Mouse (Mus musculus): ENCODE data around the gene Hnrnpll. TPM values are rescaled to one million over a fixed set of nuclear protein-coding genes. Genes with fewer than 3 reads are reported as not detected.

Hnrnpll gene
- 10.1 and 13.8 TPM in 2 replicates for polyA plus RNA-seq (2012; rRNA removed)

DNA sequence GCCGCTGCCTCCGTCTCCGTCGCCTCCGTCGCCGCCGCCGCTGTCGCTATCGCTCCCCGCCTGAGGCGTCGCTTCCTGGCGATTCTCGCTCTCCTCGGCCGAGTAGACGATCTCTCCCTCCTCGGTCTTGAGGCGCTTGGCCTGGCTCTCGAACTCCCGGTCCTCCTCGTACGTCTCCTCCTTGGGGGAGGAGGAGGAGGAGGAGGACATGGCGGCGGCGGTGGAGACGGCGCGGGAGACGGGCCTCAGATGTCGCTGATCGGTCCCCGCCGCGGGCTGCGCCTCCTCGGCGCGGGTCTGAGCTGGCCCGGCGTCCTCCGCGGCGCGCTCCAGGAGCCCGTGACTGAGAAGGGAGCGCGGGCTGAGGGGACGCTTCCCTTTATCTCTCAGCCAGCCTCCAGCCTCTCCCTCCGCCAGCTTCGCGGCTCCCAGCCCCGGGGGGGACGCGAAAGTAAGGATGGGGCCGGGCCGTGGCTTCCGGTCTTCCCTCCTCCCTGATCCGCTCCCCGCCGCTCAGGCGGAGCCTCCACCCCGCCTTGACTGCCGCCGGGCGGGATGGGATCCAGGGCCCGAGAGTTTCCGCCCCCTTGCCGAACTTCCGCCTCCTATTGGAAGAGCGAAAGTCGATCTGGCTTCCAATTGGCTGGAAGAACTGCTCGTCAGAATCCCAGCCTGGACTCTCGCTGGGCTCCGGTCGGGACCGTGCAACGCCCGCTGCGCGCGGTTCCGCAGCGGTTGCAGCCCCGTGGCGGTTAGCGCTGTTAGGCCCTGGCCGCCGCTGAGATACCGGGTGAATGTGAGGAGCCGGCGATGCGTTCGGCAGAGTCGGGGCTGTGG lies at the start of gene Hnrnpll:
Gene Hnrnpll, minus strand, starts transcription at position 552 of the 837 bp plus-strand sequence.
- DNase-seq (ENCODE audit: low read depth, low spot score) = peak; percentile 99
- WGBS = under 1% methylated on average over 96 of the region's 97 CpGs

GRCm38 (mm10) chr17:80105348-80105978 lies 43.3 kb upstream of the Hnrnpll start:
- no peak for DNase-seq (ENCODE audit: low read depth, low spot score)
- 73% methylated on average over 10 of the region's 10 CpGs for WGBS

- 76% methylated on average over 6 of the region's 6 CpGs for WGBS
- no peak for DNase-seq (ENCODE audit: low read depth, low spot score)
Observed at GRCm38 (mm10) chr17:80099823-80100222, 37.7 kb upstream of the Hnrnpll start.

- no peak for DNase-seq (ENCODE audit: low read depth, low spot score)
- 40% methylated on average over 2 of the region's 2 CpGs for WGBS
Observed at GRCm38 (mm10) chr17:80097221-80097620, 35.1 kb upstream of the Hnrnpll start.

DNA sequence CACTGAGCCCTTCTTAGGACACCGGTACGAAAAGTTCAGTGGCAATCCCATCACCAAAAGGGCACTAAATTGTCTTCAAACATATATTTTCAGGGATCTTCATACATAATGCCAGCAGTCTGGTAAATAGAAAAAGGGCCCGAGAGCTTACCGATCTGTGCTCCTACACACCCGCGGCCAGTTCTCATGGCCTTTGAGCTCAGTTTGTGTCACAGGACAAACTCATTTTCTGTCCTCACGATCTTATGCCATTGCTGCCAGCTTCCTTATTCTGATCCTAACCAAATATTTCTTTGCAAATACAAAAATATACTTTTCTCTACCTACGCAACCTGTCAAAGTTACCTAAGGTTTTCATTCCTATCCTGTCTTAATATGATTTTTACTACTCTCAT lies 34.6 kb upstream of the Hnrnpll start:
- 43% methylated on average over 8 of the region's 8 CpGs for WGBS

DNA sequence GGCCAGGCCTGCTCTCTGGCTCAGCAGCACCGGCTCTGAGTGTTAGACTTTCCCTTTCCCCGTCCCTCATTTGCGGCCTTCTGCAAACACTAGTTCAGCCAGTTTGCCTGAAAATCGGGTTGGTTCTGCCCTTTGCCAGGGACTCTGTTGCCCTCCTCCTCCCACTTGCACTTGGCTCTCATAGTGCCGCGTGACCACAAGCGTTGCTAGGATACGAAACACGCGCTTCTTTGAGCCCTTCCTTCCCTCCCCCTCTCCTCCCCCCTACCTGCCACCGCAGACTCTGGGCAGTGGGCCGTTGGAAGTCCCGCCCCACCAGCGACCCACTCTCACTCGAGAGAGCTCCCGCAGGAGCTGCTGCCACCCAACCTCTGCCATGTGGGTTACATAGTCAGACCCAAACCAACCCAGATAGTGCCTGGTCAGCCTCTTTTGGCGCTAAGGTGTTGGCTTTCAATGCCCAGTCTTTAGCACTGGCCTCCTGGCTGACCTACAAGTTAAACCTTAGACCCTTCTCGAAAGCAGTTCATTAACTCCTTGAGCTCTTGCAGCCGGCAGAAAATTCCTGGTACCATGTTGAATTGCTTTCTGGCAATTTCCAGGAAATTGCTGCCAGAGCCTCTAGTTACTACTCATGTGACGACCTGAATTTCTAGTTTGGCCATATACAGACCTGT lies 34.0 kb upstream of the Hnrnpll start:
- WGBS = 11% methylated on average over 20 of the region's 20 CpGs
- peak; percentile 64 for DNase-seq (ENCODE audit: low read depth, low spot score)

More for the DNA sequence above, 34.6 kb upstream of the Hnrnpll start:
- DNase-seq (ENCODE audit: low read depth, low spot score) = no peak

DNA sequence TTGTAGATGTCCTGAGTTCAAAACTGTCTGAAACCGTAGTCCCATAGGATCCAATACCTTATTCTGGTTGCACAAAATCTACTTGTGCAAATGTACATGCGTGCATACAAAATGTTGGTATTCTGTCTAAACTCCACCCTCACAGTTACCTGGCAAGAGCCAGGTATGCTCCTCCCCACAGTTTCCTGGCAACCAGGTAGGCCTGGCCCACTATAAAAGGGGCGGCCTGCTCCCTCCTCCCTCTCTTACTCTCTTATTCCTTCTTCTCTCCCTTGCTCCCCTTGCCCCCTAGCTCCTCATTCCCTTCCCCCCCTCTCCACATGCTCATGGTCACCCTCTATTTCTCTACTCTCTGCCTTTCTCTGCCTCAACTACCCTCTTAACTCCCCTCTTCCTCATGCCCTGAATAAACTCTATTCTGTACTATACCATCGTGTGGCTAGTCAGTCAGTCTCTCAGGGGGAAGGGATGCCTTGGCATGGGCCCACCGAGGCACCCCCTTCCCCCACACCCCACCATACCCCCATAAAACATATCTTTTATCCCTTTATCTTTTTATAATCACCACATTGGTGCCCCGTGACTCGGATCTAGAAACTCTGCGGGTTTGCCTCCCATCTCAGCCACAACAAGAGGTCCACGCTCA lies 33.2 kb upstream of the Hnrnpll start:
- 42% methylated on average over 9 of the region's 9 CpGs for WGBS

DNA sequence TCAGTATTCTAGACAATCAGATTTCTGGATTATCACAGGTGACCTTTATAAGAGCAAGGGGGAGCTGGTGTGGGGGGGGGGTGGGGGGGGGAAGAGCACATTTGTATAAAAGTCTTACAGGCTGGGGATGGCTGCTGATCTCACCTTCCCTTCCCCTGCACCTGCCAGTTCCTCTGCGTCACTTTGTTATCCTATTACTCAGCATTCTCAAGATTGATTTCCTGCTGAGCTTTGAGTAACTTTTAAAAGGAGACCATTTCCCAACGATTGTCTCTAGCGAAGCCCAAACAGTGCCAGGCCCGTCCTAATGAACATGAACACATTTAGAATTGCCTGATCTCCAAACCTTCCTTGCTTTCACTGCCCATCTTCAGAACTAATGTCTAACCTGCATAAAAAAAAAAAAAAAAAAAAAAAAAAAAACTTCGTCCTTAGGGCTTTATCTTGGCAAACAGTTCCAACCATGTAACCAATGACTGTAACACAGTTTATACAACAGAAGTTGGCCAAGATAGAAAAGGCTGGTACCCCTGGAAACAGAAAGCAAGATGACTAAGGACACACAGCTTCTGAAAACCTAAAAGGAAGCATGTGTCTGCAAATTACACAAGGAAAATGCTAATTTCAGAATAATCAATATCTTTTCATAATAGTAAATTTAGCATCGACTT lies 29.9 kb upstream of the Hnrnpll start:
- no peak for DNase-seq (ENCODE audit: low read depth, low spot score)
- WGBS = 35% methylated on average over 6 of the region's 6 CpGs

More for the DNA sequence above, 33.2 kb upstream of the Hnrnpll start:
- DNase-seq (ENCODE audit: low read depth, low spot score) = no peak

GRCm38 (mm10) chr17:80090551-80090950 lies 28.4 kb upstream of the Hnrnpll start:
- no peak for DNase-seq (ENCODE audit: low read depth, low spot score)
- 41% methylated on average over 4 of the region's 4 CpGs for whole genome bisulfite sequencing

DNA sequence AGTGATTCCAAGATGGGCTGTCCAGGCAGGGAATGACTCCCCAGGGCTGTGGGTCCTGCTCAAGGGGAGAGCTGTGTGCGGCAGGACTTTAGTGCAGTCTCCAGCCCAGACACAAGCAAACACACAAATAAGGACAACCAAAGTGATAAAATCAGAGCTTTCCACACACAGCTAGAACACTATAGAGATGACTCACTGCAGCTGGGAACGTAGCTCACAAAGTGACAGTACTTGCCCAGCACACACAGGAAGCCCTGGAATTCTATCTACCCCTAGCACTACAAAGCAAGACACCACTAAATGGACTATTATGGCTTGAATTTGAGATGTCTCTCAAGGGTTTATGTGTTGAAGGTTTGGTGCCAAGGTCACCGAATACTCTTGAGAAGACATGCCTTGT lies 26.0 kb upstream of the Hnrnpll start:
- DNase-seq (ENCODE audit: low read depth, low spot score) = no peak
- WGBS = 85% methylated on average over 3 of the region's 3 CpGs

GRCm38 (mm10) chr17:80086591-80086990 lies 24.5 kb upstream of the Hnrnpll start:
- DNase-seq (ENCODE audit: low read depth, low spot score) = no peak
- WGBS = 87% methylated on average over 11 of the region's 11 CpGs

- 43% methylated on average over 9 of the region's 9 CpGs for WGBS
Observed at GRCm38 (mm10) chr17:80084424-80084823, 22.3 kb upstream of the Hnrnpll start.

GRCm38 (mm10) chr17:80083223-80083622 lies 21.1 kb upstream of the Hnrnpll start:
- DNase-seq (ENCODE audit: low read depth, low spot score) = no peak
- WGBS = 66% methylated on average over 6 of the region's 6 CpGs

More at GRCm38 (mm10) chr17:80084424-80084823, 22.3 kb upstream of the Hnrnpll start:
- no peak for DNase-seq (ENCODE audit: low read depth, low spot score)

GRCm38 (mm10) chr17:80078726-80079125 lies 16.6 kb upstream of the Hnrnpll start:
- DNase-seq (ENCODE audit: low read depth, low spot score) = no peak
- 75% methylated on average over 4 of the region's 4 CpGs for WGBS

DNA sequence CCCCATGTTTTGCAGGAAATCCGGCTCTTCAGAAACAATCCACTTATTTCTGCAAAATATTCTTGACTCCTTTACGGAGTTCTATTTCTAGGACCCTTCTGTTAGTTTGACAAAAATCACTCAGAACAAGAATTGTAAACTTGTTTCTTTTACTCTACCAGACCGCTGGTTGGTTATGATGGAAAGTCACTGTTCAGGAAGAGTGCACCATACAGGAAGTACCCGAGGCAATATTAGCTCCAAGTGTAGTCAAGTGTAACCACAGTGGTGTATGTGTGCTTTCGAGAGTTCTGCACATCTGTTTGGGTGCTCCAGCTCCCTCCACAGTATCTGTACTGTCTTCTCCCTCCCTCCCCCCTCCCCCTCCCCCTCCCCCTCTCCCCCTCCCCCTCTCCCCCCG lies 5.1 kb upstream of the Hnrnpll start:
- no peak for DNase-seq (ENCODE audit: low read depth, low spot score)
- WGBS = 82% methylated on average over 5 of the region's 6 CpGs

DNA sequence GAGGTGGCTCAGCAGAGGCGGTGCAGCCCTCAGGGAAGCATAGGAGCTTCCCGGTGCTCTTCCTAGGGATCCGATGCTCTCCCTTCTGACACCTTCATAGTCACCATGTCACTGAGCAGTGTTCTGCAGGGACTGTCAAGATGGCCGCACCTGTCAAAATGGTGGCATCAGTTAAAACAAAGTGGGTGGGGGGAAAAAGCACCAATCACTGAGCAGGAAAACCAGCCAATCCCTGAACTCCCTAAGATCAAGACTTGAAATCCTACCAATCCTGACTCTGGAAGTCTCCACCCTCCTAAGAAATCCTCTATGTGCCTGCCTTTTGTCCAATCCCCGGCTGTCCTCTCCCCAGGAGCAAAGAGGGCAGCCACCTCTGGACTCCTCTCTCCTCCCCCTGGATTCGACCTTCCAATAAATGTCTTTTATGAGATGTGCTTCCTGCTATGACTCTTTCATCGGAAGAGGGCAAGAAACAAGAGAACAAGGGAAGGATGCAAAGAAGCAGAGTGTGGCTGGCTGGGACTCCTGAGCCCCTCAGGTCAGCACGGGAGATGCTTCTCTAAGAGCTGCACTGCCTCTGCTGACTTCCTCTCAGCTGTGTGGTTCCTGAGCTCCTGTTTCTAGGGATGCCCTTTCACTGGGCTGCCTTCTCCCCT lies 1.8 kb upstream of the Hnrnpll start:
- WGBS = 73% methylated on average over 8 of the region's 8 CpGs
- no peak for DNase-seq (ENCODE audit: low read depth, low spot score)

DNA sequence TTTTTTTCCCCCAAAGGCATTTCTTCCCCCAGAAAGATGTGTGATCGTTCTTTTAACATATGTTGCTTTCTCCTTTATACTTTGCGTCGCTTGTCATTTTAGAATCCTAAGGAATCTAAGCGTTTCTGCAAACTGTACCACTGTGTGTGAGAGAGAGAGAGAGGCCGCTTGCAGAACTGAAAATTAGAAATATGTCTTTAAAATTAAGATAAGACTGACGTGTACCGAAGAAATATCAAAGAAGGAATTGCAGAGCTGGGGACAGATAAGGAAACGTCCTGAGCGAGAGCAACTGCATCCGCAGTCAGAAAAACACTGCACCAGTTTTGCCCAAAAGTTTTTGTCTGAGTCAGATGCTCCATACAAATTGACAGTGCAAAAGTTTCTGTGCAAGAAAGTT lies 1.3 kb upstream of the Hnrnpll start:
- WGBS = 96% methylated on average over 10 of the region's 10 CpGs
- DNase-seq (ENCODE audit: low read depth, low spot score) = no peak

DNA sequence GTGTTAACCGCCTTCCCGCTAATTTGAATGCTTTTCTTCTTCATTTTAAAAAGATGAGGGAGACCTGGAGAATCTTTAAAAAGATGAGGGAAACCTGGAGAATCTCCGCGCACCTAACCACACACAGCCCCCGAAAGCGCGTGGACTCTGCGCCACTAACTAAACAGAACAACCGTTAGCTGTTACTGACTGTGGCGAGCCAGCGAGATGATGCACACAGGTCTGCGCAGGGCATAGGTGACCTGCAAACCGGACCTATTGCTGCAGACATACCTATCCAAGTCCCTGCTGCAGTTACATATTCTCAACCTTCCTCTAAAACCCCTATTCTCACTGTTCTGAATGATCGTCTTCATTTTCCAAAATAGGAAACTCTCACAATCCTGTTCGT lies 481 bp upstream of the Hnrnpll start:
- WGBS = 2% methylated on average over 15 of the region's 15 CpGs

More for the DNA sequence above, 481 bp upstream of the Hnrnpll start:
- no peak for DNase-seq (ENCODE audit: low read depth, low spot score)
